Mouse (Mus musculus) heart, adult 9 months (tissue): Measurements from ENCODE around the gene Syne2.
A peak's percentile ranks its signal among the peaks of the same experiment; 100 is the strongest.
"Not testable (repeated sequence)": the region's sequence is repeated elsewhere in the genome, so short reads cannot be mapped to it uniquely, and the experiment has no call there.

ENCODE experiments used
- DNase-seq, 2 experiments: peaks; one replicate each; pipeline ENCODE4 v3.0.0; 2022; ENCODE audit warnings: low spot score in 2 of 2

Gene Syne2

GRCm38 (mm10) chr12:76095117-76096035, 277.4 kb downstream of the Syne2 start:
- DNase-seq, result no peak

- DNase-seq, result no peak
Measured at GRCm38 (mm10) chr12:76102621-76103020, 284.7 kb downstream of the Syne2 start.

GRCm38 (mm10) chr12:76104596-76105351, 286.8 kb downstream of the Syne2 start:
- DNase-seq, result peak; percentile 72 to 83

DNA sequence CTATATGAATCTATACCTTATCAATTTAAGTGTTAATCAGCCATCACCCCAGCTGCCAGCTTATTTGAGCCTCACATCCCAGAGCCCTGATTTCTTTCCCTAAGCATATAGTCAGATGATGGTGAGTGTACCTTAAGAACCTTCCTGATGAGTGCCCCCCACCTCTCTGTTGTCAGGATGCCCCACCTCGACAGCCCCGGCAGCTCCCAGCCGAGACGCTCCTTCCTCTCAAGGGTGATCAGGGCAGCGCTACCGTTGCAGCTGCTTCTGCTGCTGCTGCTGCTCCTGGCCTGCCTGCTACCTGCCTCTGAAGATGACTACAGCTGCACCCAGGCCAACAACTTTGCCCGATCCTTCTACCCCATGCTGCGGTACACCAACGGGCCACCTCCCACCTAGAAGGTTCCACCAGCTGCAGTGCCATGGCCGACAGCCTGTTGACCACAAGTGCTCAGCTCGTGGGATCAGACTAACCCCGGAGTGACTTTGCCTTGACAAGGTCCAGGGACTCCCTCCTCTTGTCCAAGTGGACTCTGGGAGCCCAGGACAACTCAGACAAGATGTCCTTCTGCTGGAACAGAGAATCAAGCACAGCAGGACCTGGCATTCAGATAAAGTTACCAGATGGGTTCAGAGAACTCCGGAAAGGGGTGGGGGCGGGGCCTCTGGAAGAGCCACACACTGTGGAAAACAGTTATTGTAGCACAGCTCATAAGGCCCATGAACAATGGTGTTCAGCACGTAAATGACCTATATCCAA, 291.9 kb downstream of the Syne2 start:
- no peak for DNase-seq

- DNase-seq, result no peak
Measured at GRCm38 (mm10) chr12:76111046-76111445, 293.1 kb downstream of the Syne2 start.

DNA sequence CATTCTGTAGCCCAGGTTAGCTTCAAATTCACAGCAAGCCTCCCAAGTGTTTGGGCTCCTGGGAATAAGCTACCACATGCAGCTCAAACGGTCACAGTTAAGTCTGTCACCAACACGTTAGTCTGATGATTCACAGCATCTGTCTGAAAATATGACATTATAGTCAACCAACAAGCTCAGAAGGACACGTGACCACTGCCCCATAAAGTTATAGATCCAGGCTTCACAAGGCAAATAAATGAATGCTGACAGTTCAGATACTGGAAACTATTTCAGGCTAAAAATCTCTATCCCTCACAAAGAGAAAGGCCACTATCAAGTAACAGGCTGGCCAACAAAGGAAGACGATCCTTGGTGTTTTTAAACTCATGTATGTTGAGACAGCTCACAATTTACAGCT, 298.6 kb downstream of the Syne2 start:
- no peak for DNase-seq

DNA sequence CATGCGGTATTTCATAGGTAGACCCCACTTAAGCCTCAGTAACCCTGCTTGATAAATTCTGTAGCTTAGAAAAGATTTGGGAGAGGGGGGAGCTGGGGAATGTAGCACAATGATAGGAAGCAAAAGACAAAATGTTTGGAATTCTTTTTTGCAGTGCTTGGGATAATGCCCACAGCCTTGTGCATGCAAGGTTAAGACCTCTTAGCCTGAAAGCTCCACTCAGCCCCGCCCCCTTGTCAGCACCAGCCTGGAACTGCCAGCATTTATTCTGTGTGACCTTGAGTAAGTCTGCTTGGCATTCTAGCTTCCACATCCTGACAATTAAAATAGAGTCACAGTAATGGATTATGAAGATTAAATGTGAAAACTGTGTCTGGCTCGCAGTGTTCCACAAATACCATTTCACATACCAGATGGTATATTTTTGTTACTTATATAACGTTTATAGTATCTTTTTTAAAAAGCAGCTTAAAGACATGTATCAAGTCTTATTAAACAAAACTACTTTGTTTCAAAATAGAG, 299.8 kb downstream of the Syne2 start:
- DNase-seq, result peak in 1 of 2 experiments; percentile 38

DNA sequence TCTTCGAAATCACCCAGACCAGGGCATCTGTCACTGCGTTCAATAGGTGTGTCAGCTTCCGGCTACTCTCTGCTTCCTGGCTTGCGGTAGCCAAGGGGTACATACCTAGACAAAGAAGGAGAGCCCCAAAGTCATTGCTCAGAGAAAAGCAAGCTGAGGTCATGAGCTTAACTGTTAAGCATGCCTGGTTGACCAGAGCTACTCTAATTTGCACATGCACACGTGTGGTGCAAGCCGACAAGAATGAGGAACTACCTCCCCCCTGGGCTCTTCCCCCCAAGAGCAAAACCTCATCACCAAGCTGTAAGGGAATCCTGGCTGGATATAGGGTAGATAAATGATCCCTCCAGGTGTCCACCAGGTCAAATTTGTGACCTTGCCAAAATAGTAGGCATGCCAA, 305.3 kb downstream of the Syne2 start:
- DNase-seq, result no peak

GRCm38 (mm10) chr12:76128306-76128705, 310.4 kb downstream of the Syne2 start:
- no peak for DNase-seq

DNA sequence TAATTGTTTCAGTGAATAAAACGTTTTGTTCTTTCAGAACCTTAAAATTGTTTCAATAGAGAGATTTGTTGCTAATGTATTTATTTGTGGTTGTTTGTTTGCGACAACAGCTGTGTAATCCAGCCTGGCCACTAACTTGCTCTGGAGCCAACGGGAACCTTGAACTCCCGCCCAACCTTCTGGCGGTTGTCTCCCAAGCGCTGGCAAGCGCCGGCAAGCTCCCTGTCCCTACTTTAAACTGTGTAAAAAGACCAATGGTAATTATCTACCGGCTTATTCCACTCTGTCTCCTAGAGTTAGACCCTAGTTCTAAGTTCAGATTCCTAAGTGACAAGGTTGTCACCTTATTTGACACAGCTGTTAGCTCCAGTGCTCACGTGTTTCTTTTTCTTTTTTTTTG, 310.9 kb downstream of the Syne2 start:
- DNase-seq, result no peak

DNA sequence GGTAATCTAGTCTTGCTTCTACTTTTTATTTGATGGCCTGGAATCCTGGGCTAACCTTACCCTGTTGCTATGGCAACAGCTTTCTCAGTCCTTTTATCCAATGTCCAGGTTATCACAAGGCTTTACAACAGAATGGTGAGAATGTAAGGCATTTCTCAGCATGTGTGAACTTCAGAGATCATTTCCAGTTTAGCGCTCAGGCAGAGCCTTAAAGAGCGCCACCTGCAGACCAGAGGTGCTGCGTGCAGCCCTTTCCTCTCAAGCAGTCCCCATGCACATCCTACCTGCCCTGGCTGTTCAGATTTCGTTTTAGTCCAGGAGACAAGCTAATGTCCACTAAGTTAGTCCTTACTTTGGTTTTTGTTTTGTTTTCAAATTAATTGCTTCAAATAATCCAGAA, 312.3 kb downstream of the Syne2 start:
- DNase-seq, result no peak

DNA sequence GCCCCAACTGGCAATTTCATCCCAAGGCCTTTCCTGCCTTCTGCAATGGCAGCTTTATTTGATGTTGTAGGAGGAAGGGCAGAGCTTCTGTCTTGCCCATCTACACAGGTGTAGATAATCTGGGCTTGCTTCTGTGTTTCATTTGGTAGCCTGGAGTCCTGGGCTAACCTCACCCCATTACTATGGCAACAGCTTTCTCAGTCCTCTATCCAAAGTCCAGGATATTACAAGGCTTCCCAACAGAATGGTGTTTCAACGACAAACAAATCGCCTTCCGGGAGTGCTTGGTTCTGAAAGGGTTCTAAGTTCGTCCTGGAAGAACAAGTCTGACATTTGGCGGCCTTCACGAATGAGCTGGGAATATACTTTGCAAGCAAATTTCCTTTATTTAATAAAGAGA, 313.0 kb downstream of the Syne2 start:
- DNase-seq, result no peak

- DNase-seq, result no peak
Measured at GRCm38 (mm10) chr12:76132591-76132990, 314.7 kb downstream of the Syne2 start.

- DNase-seq, result not testable (repeated sequence)
Measured at GRCm38 (mm10) chr12:76133081-76133480, 315.1 kb downstream of the Syne2 start.

GRCm38 (mm10) chr12:76136701-76137100, 318.8 kb downstream of the Syne2 start:
- no peak for DNase-seq

- DNase-seq, result not testable (repeated sequence)
Measured at GRCm38 (mm10) chr12:76152389-76152788, 334.5 kb downstream of the Syne2 start.
